Mouse (Mus musculus) bone marrow, adult 2 months (tissue): ENCODE measurements at regions not wholly inside any gene's neighbourhood (a gene's known extent, or its start where the extent isn't known, plus 50 kb on each side); places are given as distances from the start of the nearest gene placed in this dataset.

Experiments used
- CTCF ChIP-seq: fragments of 200-500 bp; IDR thresholded peaks from 2 replicates; pipeline ENCODE4 v1.5.1; 2011; ENCODE audit warnings: low read length, control low read depth; ENCODE audit not compliant: control insufficient read depth, insufficient read depth
- POLR2A ChIP-seq: fragments of 200-500 bp; IDR thresholded peaks from 2 replicates; pipeline ENCODE4 v1.6.1; 2011; ENCODE audit warnings: low read depth, mild to moderate bottlenecking, control low read depth, low read length, borderline replicate concordance; ENCODE audit not compliant: control insufficient read depth

DNA sequence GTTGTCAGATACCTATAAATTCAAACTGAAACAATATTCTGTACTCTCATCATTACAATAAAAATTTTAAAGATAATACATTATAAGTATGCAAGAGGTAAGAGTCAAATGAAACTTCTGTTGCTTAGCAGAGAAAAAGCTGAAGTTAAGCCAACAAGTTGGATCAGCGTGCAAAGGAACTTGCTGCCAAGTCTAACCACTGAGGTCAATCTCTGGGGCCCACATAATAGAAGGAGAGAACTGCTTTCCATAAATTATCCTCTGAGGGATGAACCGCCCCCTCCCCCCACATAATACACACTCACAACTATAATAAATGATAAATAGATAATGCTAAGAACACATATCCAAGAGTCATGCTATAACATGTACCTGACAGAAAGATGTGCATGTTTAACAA, 144.2 kb upstream of the Ahr start:
- TF ChIP-seq CTCF, result no peak
- no peak for TF ChIP-seq POLR2A
